ENCODE assay signal across 26 mouse cellular contexts in genomic region chr16:29934649-29935048, GRCm38 (mm10).
DNase-seq lines count a peak whose midpoint lies in the region; ATAC-seq and TF ChIP-seq lines count a peak whose summit lies in the region.
"Had no signal": no experiment of that assay in that cellular context is flagged by ENCODE, and none has a peak within 500 bp of the region (broad histone marks: within the 10 kb centered on the region; RNA-seq: fewer than 3 reads in every experiment).

No protein-coding gene starts in this region.

- no peaks in the 10 kb centered on the region for H3K4me1 ChIP-seq in liver, embryonic 11.5 days (replicated peaks; ENCODE audit: control insufficient read depth, insufficient read depth, low read length)
- H3K4me1 ChIP-seq in liver, embryonic 12.5 days, result no peaks in the 10 kb centered on the region
- peaks cover 24% of the 10 kb centered on the region for H3K4me1 ChIP-seq in intestine, embryonic 16.5 days (ENCODE audit: control insufficient read depth, insufficient read depth, low read length)
- peaks cover 33% of the 10 kb centered on the region for H3K4me1 ChIP-seq in small intestine, adult 2 months (ENCODE audit: control insufficient read depth, insufficient read depth, insufficient read length, low read length)
- H3K4me1 ChIP-seq: forebrain, embryonic 15.5 days had no signal

- TF ChIP-seq CTCF in small intestine, adult 2 months (IDR thresholded peaks at IDR 0.05; ENCODE audit: extremely low read depth, insufficient read length, insufficient replicate concordance, low read depth, low read length), result no peak

- no peak for TF ChIP-seq POLR2A in small intestine, adult 2 months (IDR thresholded peaks at IDR 0.05; ENCODE audit: low read depth, low read length)

- no peak for ATAC-seq in liver, embryonic 11.5 days (replicated peaks; ENCODE audit: low FRiP score)
- no peak for ATAC-seq in liver, embryonic 12.5 days
- peak; percentile 86 for ATAC-seq in intestine, embryonic 16.5 days
- no peak for ATAC-seq in megakaryocyte, adult 5-6 weeks (ENCODE audit: poor library complexity, severe bottlenecking)
- ATAC-seq: activated CD4-positive, CD25-positive, alpha-beta regulatory T cell, adult 4 months; CD4-positive, CD25-positive, alpha-beta regulatory T cell, adult 4 months; forebrain, embryonic 13.5 days; forebrain, embryonic 15.5 days; Patski had no signal

- H3K36me3 ChIP-seq in liver, embryonic 11.5 days (ENCODE audit: control insufficient read depth, insufficient read depth, low read length), result no peaks in the 10 kb centered on the region
- no peaks in the 10 kb centered on the region for H3K36me3 ChIP-seq in liver, embryonic 12.5 days
- H3K36me3 ChIP-seq in intestine, embryonic 16.5 days (ENCODE audit: control insufficient read depth, insufficient read depth, low read length), result no peaks in the 10 kb centered on the region
- no peaks in the 10 kb centered on the region for H3K36me3 ChIP-seq in small intestine, adult 2 months (ENCODE audit: control insufficient read depth, insufficient read depth, low read length)
- H3K36me3 ChIP-seq: embryonic facial prominence, embryonic 10.5 days; embryonic facial prominence, embryonic 12.5 days; forebrain, embryonic 15.5 days; G1E had no signal

- no peak overlapping the region for H3K9ac ChIP-seq in liver, embryonic 11.5 days (ENCODE audit: low read depth, low read length)
- H3K9ac ChIP-seq in liver, embryonic 12.5 days, result no peak overlapping the region
- H3K9ac ChIP-seq in intestine, embryonic 16.5 days (ENCODE audit: low read depth, low read length), result no peak overlapping the region
- H3K9ac ChIP-seq: embryonic facial prominence, embryonic 12.5 days; forebrain, embryonic 13.5 days; forebrain, embryonic 15.5 days had no signal

- H3K27me3 ChIP-seq in liver, embryonic 11.5 days (replicated peaks; ENCODE audit: control insufficient read depth, insufficient read depth, low read length), result no peaks in the 10 kb centered on the region
- H3K27me3 ChIP-seq in liver, embryonic 12.5 days (replicated peaks), result 0 out of 2 replicates have a peak, but pooled peaks cover 6% of the 10 kb centered on the region
- no peaks in the 10 kb centered on the region for H3K27me3 ChIP-seq in intestine, embryonic 16.5 days (replicated peaks; ENCODE audit: control insufficient read depth, insufficient read depth, low read length)
- H3K27me3 ChIP-seq in small intestine, adult 2 months (ENCODE audit: control insufficient read depth, insufficient read depth, low read length), result no peaks in the 10 kb centered on the region
- H3K27me3 ChIP-seq: CH12.LX; embryonic facial prominence, embryonic 12.5 days; forebrain, embryonic 13.5 days; forebrain, embryonic 15.5 days; Patski had no signal

- no peak overlapping the region for H3K4me2 ChIP-seq in liver, embryonic 11.5 days
- no peak overlapping the region for H3K4me2 ChIP-seq in liver, embryonic 12.5 days
- H3K4me2 ChIP-seq in intestine, embryonic 16.5 days (ENCODE audit: low read depth, low read length), result no peak overlapping the region
- H3K4me2 ChIP-seq: embryonic facial prominence, embryonic 12.5 days; forebrain, embryonic 13.5 days; forebrain, embryonic 15.5 days had no signal

- WGBS in liver, embryonic 11.5 days, result 74% methylated on average over 1 of the region's 1 CpGs
- 73% methylated on average over 1 of the region's 1 CpGs for WGBS in liver, embryonic 12.5 days (ENCODE audit: insufficient replicate concordance)
- 50% methylated on average over 1 of the region's 1 CpGs for WGBS in intestine, embryonic 16.5 days
- 26% methylated on average over 1 of the region's 1 CpGs for WGBS in small intestine, adult 2 months

- H3K4me3 ChIP-seq in liver, embryonic 11.5 days (ENCODE audit: low read depth, low read length), result no peak overlapping the region
- H3K4me3 ChIP-seq in liver, embryonic 12.5 days, result no peak overlapping the region
- H3K4me3 ChIP-seq in intestine, embryonic 16.5 days (ENCODE audit: low read length), result no peak overlapping the region
- H3K4me3 ChIP-seq in small intestine, adult 2 months (ENCODE audit: low read depth, low read length), result no peak overlapping the region
- H3K4me3 ChIP-seq: embryonic facial prominence, embryonic 10.5 days; embryonic facial prominence, embryonic 12.5 days; forebrain, embryonic 13.5 days; forebrain, embryonic 15.5 days had no signal

- DNase-seq in heart, adult 11 months, result peak; percentile 25
- no peak for DNase-seq in heart, adult 18-20 months
- peak; percentile 10 for DNase-seq in liver, embryonic 11.5 days (ENCODE audit: low spot score)
- DNase-seq in frontal cortex, adult 2 months (ENCODE audit: extremely low spot score in 1 of 2, low spot score in 1 of 2), result no peak
- DNase-seq: adrenal gland, adult 2 months; adrenal gland, postnatal 10 days; adrenal gland, postnatal 25 days; B cell, adult 2 months; cerebellum, adult 11 months; cerebellum, adult 18-20 months; cerebellum, adult 8-10 months; cerebellum, adult 9-11 months; cerebellum, postnatal 14 days had no signal

- H3K27ac ChIP-seq in liver, embryonic 11.5 days (ENCODE audit: low read depth, low read length), result no peak overlapping the region
- no peak overlapping the region for H3K27ac ChIP-seq in liver, embryonic 12.5 days
- peak overlapping the region; percentile 65 for H3K27ac ChIP-seq in intestine, embryonic 16.5 days (ENCODE audit: low read length)
- peak overlapping the region; percentile 85 for H3K27ac ChIP-seq in small intestine, adult 2 months (ENCODE audit: insufficient read depth, low read depth, low read length)
- H3K27ac ChIP-seq: embryonic facial prominence, embryonic 10.5 days; embryonic facial prominence, embryonic 12.5 days; forebrain, embryonic 13.5 days; forebrain, embryonic 15.5 days had no signal

- no peaks in the 10 kb centered on the region for H3K9me3 ChIP-seq in liver, embryonic 11.5 days (ENCODE audit: control insufficient read depth, low read length)
- H3K9me3 ChIP-seq in liver, embryonic 12.5 days (replicated peaks), result no peaks in the 10 kb centered on the region
- H3K9me3 ChIP-seq in intestine, embryonic 16.5 days (ENCODE audit: control insufficient read depth, low read length), result no peaks in the 10 kb centered on the region
- H3K9me3 ChIP-seq: embryonic facial prominence, embryonic 12.5 days; forebrain, embryonic 15.5 days; G1E had no signal

Comparison
In these comparisons a context has a peak if more than half of its experiments do, and no peak if none do; other contexts are left out.
1. DNase-seq: peak in heart, adult 11 months (single experiment) and liver, embryonic 11.5 days (single experiment); none in heart, adult 18-20 months (0 of 2) and frontal cortex, adult 2 months (0 of 2).
2. H3K27ac ChIP-seq: peak in intestine, embryonic 16.5 days (single experiment) and small intestine, adult 2 months (single experiment); none in liver, embryonic 11.5 days (single experiment) and liver, embryonic 12.5 days (single experiment).